8 mouse cellular contexts compared by ENCODE assay signal in genomic region chr6:34156057-34156456, GRCm38 (mm10). TPM values are rescaled to one million over a fixed set of nuclear protein-coding genes. Genes with fewer than 3 reads are reported as not detected.
A peak's percentile ranks its signal among the peaks of the same experiment; 100 is the strongest.
DNase-seq lines count a peak whose midpoint lies in the region; ATAC-seq and TF ChIP-seq lines count a peak whose summit lies in the region.

No protein-coding gene starts in this region.

- no peaks in the 10 kb centered on the region for H3K27me3 ChIP-seq in hindbrain, embryonic 13.5 days
- no peaks in the 10 kb centered on the region for H3K27me3 ChIP-seq in hindbrain, embryonic 10.5 days (ENCODE audit: insufficient read depth, poor library complexity, severe bottlenecking)
- H3K27me3 ChIP-seq in kidney, embryonic 15.5 days, result no peaks in the 10 kb centered on the region
- no peaks in the 10 kb centered on the region for H3K27me3 ChIP-seq in small intestine, adult 2 months (ENCODE audit: control insufficient read depth, insufficient read depth, low read length)

- no peak for TF ChIP-seq POLR2A in small intestine, adult 2 months (IDR thresholded peaks at IDR 0.05; ENCODE audit: low read depth, low read length)

- WGBS in hindbrain, embryonic 13.5 days, result 76% methylated on average over 5 of the region's 5 CpGs
- WGBS in hindbrain, embryonic 10.5 days, result 78% methylated on average over 5 of the region's 5 CpGs
- 43% methylated on average over 5 of the region's 5 CpGs for WGBS in kidney, embryonic 15.5 days
- 16% methylated on average over 5 of the region's 5 CpGs for WGBS in small intestine, adult 2 months

- H3K36me3 ChIP-seq in hindbrain, embryonic 13.5 days, result peaks cover 45% of the 10 kb centered on the region
- peaks cover 50% of the 10 kb centered on the region for H3K36me3 ChIP-seq in hindbrain, embryonic 10.5 days
- H3K36me3 ChIP-seq in kidney, embryonic 15.5 days, result peaks cover 42% of the 10 kb centered on the region
- H3K36me3 ChIP-seq in small intestine, adult 2 months (ENCODE audit: control insufficient read depth, insufficient read depth, low read length), result peaks cover 27% of the 10 kb centered on the region

- H3K4me2 ChIP-seq in hindbrain, embryonic 13.5 days, result no peak overlapping the region
- no peak overlapping the region for H3K4me2 ChIP-seq in kidney, embryonic 15.5 days

- no peak for TF ChIP-seq CTCF in small intestine, adult 2 months (IDR thresholded peaks at IDR 0.05; ENCODE audit: extremely low read depth, insufficient read length, insufficient replicate concordance, low read depth, low read length)

- H3K27ac ChIP-seq in hindbrain, embryonic 13.5 days, result 0 out of 2 replicates have a peak overlapping the region, but pooled peaks have one; percentile 14
- no peak overlapping the region for H3K27ac ChIP-seq in hindbrain, embryonic 10.5 days
- peak overlapping the region; percentile 66 for H3K27ac ChIP-seq in kidney, embryonic 15.5 days
- 0 out of 2 replicates have a peak overlapping the region, but pooled peaks have one; percentile 3 for H3K27ac ChIP-seq in small intestine, adult 2 months (ENCODE audit: insufficient read depth, low read depth, low read length)

- no peaks in the 10 kb centered on the region for H3K9me3 ChIP-seq in hindbrain, embryonic 13.5 days
- no peaks in the 10 kb centered on the region for H3K9me3 ChIP-seq in hindbrain, embryonic 10.5 days
- no peaks in the 10 kb centered on the region for H3K9me3 ChIP-seq in kidney, embryonic 15.5 days (replicated peaks)

- peaks cover 34% of the 10 kb centered on the region for H3K4me1 ChIP-seq in hindbrain, embryonic 13.5 days (replicated peaks)
- H3K4me1 ChIP-seq in hindbrain, embryonic 10.5 days (replicated peaks), result peaks cover 25% of the 10 kb centered on the region
- H3K4me1 ChIP-seq in kidney, embryonic 15.5 days, result peaks cover 56% of the 10 kb centered on the region
- peaks cover 15% of the 10 kb centered on the region for H3K4me1 ChIP-seq in small intestine, adult 2 months (ENCODE audit: control insufficient read depth, insufficient read depth, insufficient read length, low read length)

- no peak for DNase-seq in hindbrain, embryonic 10.5 days (ENCODE audit: low spot score)
- DNase-seq in NIH3T3 (ENCODE audit: low read depth), result peak; percentile 53
- no peak for DNase-seq in layer of hippocampus, postnatal 25 days (ENCODE audit: extremely low spot score in 1 of 2, low spot score in 1 of 2)
- no peak for DNase-seq in retina, embryonic 14.5 days (ENCODE audit: low spot score)
- no peak for DNase-seq in frontal cortex, postnatal 25 days (ENCODE audit: low spot score in 2 of 2)

- no peak for ATAC-seq in hindbrain, embryonic 13.5 days (ENCODE audit: low FRiP score)
- peak; percentile 40; the same call in 1 of the 2 replicates for ATAC-seq in kidney, embryonic 15.5 days (replicated peaks; ENCODE audit: low FRiP score)

- no peak overlapping the region for H3K9ac ChIP-seq in hindbrain, embryonic 13.5 days
- no peak overlapping the region for H3K9ac ChIP-seq in kidney, embryonic 15.5 days

- H3K4me3 ChIP-seq in hindbrain, embryonic 13.5 days, result no peak overlapping the region
- H3K4me3 ChIP-seq in hindbrain, embryonic 10.5 days, result no peak overlapping the region
- no peak overlapping the region for H3K4me3 ChIP-seq in kidney, embryonic 15.5 days (replicated peaks)
- H3K4me3 ChIP-seq in small intestine, adult 2 months (ENCODE audit: low read depth, low read length), result no peak overlapping the region

RNA-seq across cellular contexts. Expression of gene Slc35b4, which starts 20.9 kb away (rescaled TPM):
- 36.8 and 40.7 TPM in 2 replicates for polyA plus RNA-seq in hindbrain, embryonic 13.5 days (2015; fragmentation: Nextera tagmentation; extraction: Ambion mirVana)
- polyA plus RNA-seq in hindbrain, embryonic 10.5 days (2016; fragmentation: Nextera tagmentation; extraction: Ambion mirVana), result 41.3 and 43.2 TPM in 2 replicates
- 63.8 and 64.4 TPM in 2 replicates for polyA plus RNA-seq in kidney, embryonic 15.5 days (2015; fragmentation: Nextera tagmentation; extraction: Ambion mirVana)
- 2.4 and 4.3 TPM in 2 replicates for polyA plus RNA-seq in small intestine, adult 2 months (2012; rRNA removed)
- 10 to 100 TPM; 55.2 to 58.2 TPM for total RNA-seq in layer of hippocampus, postnatal 25 days (2021)
